Mouse (Mus musculus): ENCODE measurements around the gene Gpr107. TPM values are rescaled to one million over a fixed set of nuclear protein-coding genes. Genes with fewer than 3 reads are reported as not detected.

Gene Gpr107
- 10 to 100 TPM; 26.2 to 27.4 TPM for total RNA-seq (2021)
- long read RNA-seq, experiment 1, full-length matches to known transcripts, result 13 of 28 reads
- long read RNA-seq, experiment 1, partial matches to known transcripts, result 10 of 28 reads
- long read RNA-seq, experiment 1, other reads (novel, unspliced or antisense), result 5 of 28 reads
- long read RNA-seq, experiment 2, full-length matches to known transcripts, result 7 of 15 reads
- long read RNA-seq, experiment 2, partial matches to known transcripts, result 1 of 15 reads
- long read RNA-seq, experiment 2, other reads (novel, unspliced or antisense), result 7 of 15 reads

GRCm38 (mm10) chr2:31151892-31152812, at the start of gene Gpr107:
TSS of gene Gpr107 (plus strand) at chr2:31152316.
- peak; percentile 90 to 91 for DNase-seq

GRCm38 (mm10) chr2:31103321-31103720, 48.8 kb upstream of the Gpr107 start:
- DNase-seq, result no peak

- no peak for DNase-seq
These were observed 46.8 kb upstream of the Gpr107 start for GRCm38 (mm10) chr2:31105279-31105678.

- no peak for DNase-seq
These were observed 46.1 kb upstream of the Gpr107 start for GRCm38 (mm10) chr2:31106004-31106403.

GRCm38 (mm10) chr2:31106621-31107320, 45.3 kb upstream of the Gpr107 start:
- peak; percentile 64 to 74 for DNase-seq

GRCm38 (mm10) chr2:31108186-31108585, 43.9 kb upstream of the Gpr107 start:
- peak; percentile 21 to 37 for DNase-seq

GRCm38 (mm10) chr2:31109960-31110548, 42.1 kb upstream of the Gpr107 start:
- no peak for DNase-seq

- DNase-seq, result no peak
These were observed 40.4 kb upstream of the Gpr107 start for GRCm38 (mm10) chr2:31111685-31112084.

- no peak for DNase-seq
These were observed 37.9 kb upstream of the Gpr107 start for GRCm38 (mm10) chr2:31114205-31114604.

- no peak for DNase-seq
These were observed 36.8 kb upstream of the Gpr107 start for GRCm38 (mm10) chr2:31115091-31115942.

- no peak for DNase-seq
These were observed 36.0 kb upstream of the Gpr107 start for GRCm38 (mm10) chr2:31115943-31116731.

- no peak for DNase-seq
These were observed 33.9 kb upstream of the Gpr107 start for GRCm38 (mm10) chr2:31118211-31118610.

GRCm38 (mm10) chr2:31118639-31119380, 33.3 kb upstream of the Gpr107 start:
- DNase-seq, result no peak

GRCm38 (mm10) chr2:31119795-31120194, 32.3 kb upstream of the Gpr107 start:
- peak; percentile 76 to 86 for DNase-seq

GRCm38 (mm10) chr2:31121131-31121693, 30.9 kb upstream of the Gpr107 start:
- no peak for DNase-seq

- no peak for DNase-seq
These were observed 29.3 kb upstream of the Gpr107 start for GRCm38 (mm10) chr2:31122806-31123205.

GRCm38 (mm10) chr2:31123493-31123892, 28.6 kb upstream of the Gpr107 start:
- DNase-seq, result no peak

- peak in 1 of 2 experiments; percentile 51 for DNase-seq
These were observed 27.4 kb upstream of the Gpr107 start for GRCm38 (mm10) chr2:31124694-31125093.

- DNase-seq, result no peak
These were observed 27.0 kb upstream of the Gpr107 start for GRCm38 (mm10) chr2:31125156-31125555.

All from heart, adult 18-20 months (tissue).